Mouse (Mus musculus) neural tube, embryonic 15.5 days (tissue): ENCODE measurements at regions not wholly inside any gene's neighbourhood (a gene's known extent, or its start where the extent isn't known, plus 50 kb on each side); places are given as distances from the start of the nearest gene placed in this dataset.

Experiments used
- ATAC-seq: fragments of 200-750 bp; cut with Nextera tagmentation; 2 replicates; pipeline ENCODE4 v1.8.0; 2017; ENCODE audit warnings: mild to moderate bottlenecking, moderate TSS enrichment, moderate library complexity; ENCODE audit not compliant: low FRiP score
- H3K27ac ChIP-seq: fragments of 300-500 bp; sonication (generic); replicated peaks from 2 replicates; pipeline ENCODE4 v1.5.1; 2015; ENCODE audit warnings: mild to moderate bottlenecking, inconsistent platforms
- H3K27me3 ChIP-seq: fragments of 300-500 bp; sonication (generic); replicated peaks from 2 replicates; pipeline ENCODE4 v1.6.1; 2015; ENCODE audit warnings: inconsistent platforms
- H3K36me3 ChIP-seq: fragments of 300-500 bp; sonication (generic); 2 replicates; pipeline ENCODE4 v1.6.1; 2015; ENCODE audit warnings: inconsistent platforms
- H3K4me1 ChIP-seq: fragments of 300-500 bp; sonication (generic); 2 replicates; pipeline ENCODE4 v1.6.1; 2015; ENCODE audit warnings: inconsistent platforms
- H3K4me2 ChIP-seq: fragments of 300-500 bp; sonication (generic); 2 replicates; pipeline ENCODE4 v1.6.1; 2015; ENCODE audit warnings: inconsistent platforms, mild to moderate bottlenecking, moderate library complexity
- H3K4me3 ChIP-seq: fragments of 300-500 bp; sonication (generic); replicated peaks from 2 replicates; pipeline ENCODE4 v1.5.1; 2015; ENCODE audit warnings: mild to moderate bottlenecking, inconsistent platforms
- H3K9ac ChIP-seq: fragments of 300-500 bp; sonication (generic); replicated peaks from 2 replicates; pipeline ENCODE4 v1.6.1; 2015; ENCODE audit warnings: mild to moderate bottlenecking, inconsistent platforms
- H3K9me3 ChIP-seq: fragments of 300-500 bp; sonication (generic); replicated peaks from 2 replicates; pipeline ENCODE4 v1.6.1; 2016; ENCODE audit warnings: inconsistent platforms
- WGBS: fragments of 180-500 bp; shearing (Covaris S2); methylation state at CpG from one replicate; pipeline ENCODE4 v1.1.7; 2015; ENCODE audit warnings: mixed read lengths; 5-methylcytosine and 5-hydroxymethylcytosine counted together

GRCm38 (mm10) chr3:63638572-63638971 is 154.9 kb upstream of the Gm34302 start:
- no peak overlapping the region for H3K4me3 ChIP-seq
- H3K9me3 ChIP-seq: no peaks in the 10 kb centered on the region
- no peak overlapping the region for H3K4me2 ChIP-seq
- H3K4me1 ChIP-seq: 0 out of 2 replicates have a peak, but pooled peaks cover 4% of the 10 kb centered on the region
- H3K9ac ChIP-seq: no peak overlapping the region
- no peaks in the 10 kb centered on the region for H3K36me3 ChIP-seq
- H3K27ac ChIP-seq: no peak overlapping the region
- no peaks in the 10 kb centered on the region for H3K27me3 ChIP-seq
- 35% methylated on average over 2 of the region's 2 CpGs for WGBS
- ATAC-seq: peak; percentile 63; the same call in 1 of the 2 replicates

GRCm38 (mm10) chr3:63637913-63638312 is 154.2 kb upstream of the Gm34302 start:
- Histone ChIP-seq H3K27me3 (no peaks in the 10 kb centered on the region), H3K9ac (no peak overlapping the region), H3K4me2 (no peak overlapping the region), H3K27ac (no peak overlapping the region), H3K4me3 (no peak overlapping the region), H3K36me3 (no peaks in the 10 kb centered on the region), H3K4me1 (0 out of 2 replicates have a peak, but pooled peaks cover 4% of the 10 kb centered on the region), H3K9me3 (no peaks in the 10 kb centered on the region)
- ATAC-seq: no peak
- 71% methylated on average over 5 of the region's 5 CpGs for WGBS

GRCm38 (mm10) chr3:63627724-63628123 is 144.0 kb upstream of the Gm34302 start:
- H3K27ac ChIP-seq: no peak overlapping the region
- H3K4me1 ChIP-seq: no peaks in the 10 kb centered on the region
- WGBS: 61% methylated on average over 5 of the region's 5 CpGs
- peak; percentile 53; the same call in 1 of the 2 replicates for ATAC-seq
- no peaks in the 10 kb centered on the region for H3K9me3 ChIP-seq
- H3K4me3 ChIP-seq: no peak overlapping the region
- no peaks in the 10 kb centered on the region for H3K36me3 ChIP-seq
- H3K4me2 ChIP-seq: no peak overlapping the region
- no peaks in the 10 kb centered on the region for H3K27me3 ChIP-seq
- H3K9ac ChIP-seq: no peak overlapping the region

- WGBS: 20% methylated on average over 5 of the region's 5 CpGs
- Histone ChIP-seq H3K27ac (no peak overlapping the region), H3K4me1 (peaks cover 4% of the 10 kb centered on the region), H3K9me3 (no peaks in the 10 kb centered on the region), H3K9ac (no peak overlapping the region), H3K4me2 (no peak overlapping the region), H3K27me3 (no peaks in the 10 kb centered on the region), H3K36me3 (no peaks in the 10 kb centered on the region), H3K4me3 (no peak overlapping the region)
- ATAC-seq: peak; percentile 65
These were observed 132.4 kb upstream of the Gm34302 start for GRCm38 (mm10) chr3:63616127-63616526.

- Histone ChIP-seq H3K36me3 (no peaks in the 10 kb centered on the region), H3K27me3 (no peaks in the 10 kb centered on the region), H3K27ac (no peak overlapping the region), H3K9me3 (no peaks in the 10 kb centered on the region), H3K9ac (no peak overlapping the region), H3K4me3 (no peak overlapping the region), H3K4me1 (peaks cover 4% of the 10 kb centered on the region), H3K4me2 (no peak overlapping the region)
- 13% methylated on average over 1 of the region's 1 CpGs for whole genome bisulfite sequencing
- ATAC-seq: peak; percentile 86
These were observed 130.0 kb upstream of the Gm34302 start for GRCm38 (mm10) chr3:63613652-63614051.

- H3K4me1 ChIP-seq: peaks cover 4% of the 10 kb centered on the region
- H3K36me3 ChIP-seq: no peaks in the 10 kb centered on the region
- ATAC-seq: no peak
- H3K9me3 ChIP-seq: no peaks in the 10 kb centered on the region
- no peak overlapping the region for H3K4me2 ChIP-seq
- 42% methylated on average over 3 of the region's 3 CpGs for WGBS
- H3K27me3 ChIP-seq: no peaks in the 10 kb centered on the region
- H3K27ac ChIP-seq: no peak overlapping the region
- H3K4me3 ChIP-seq: no peak overlapping the region
- H3K9ac ChIP-seq: no peak overlapping the region
These were observed 129.2 kb upstream of the Gm34302 start for GRCm38 (mm10) chr3:63612767-63613363.

GRCm38 (mm10) chr3:63610113-63610919 is 126.6 kb upstream of the Gm34302 start:
- 35% methylated on average over 5 of the region's 5 CpGs for WGBS
- Histone ChIP-seq H3K9ac (no peak overlapping the region), H3K36me3 (no peaks in the 10 kb centered on the region), H3K27me3 (no peaks in the 10 kb centered on the region), H3K4me1 (peaks cover 4% of the 10 kb centered on the region), H3K9me3 (no peaks in the 10 kb centered on the region), H3K27ac (0 out of 2 replicates have a peak overlapping the region, but pooled peaks have one; percentile 13), H3K4me3 (no peak overlapping the region), H3K4me2 (no peak overlapping the region)
- ATAC-seq: no peak

- H3K36me3 ChIP-seq: no peaks in the 10 kb centered on the region
- H3K9me3 ChIP-seq: no peaks in the 10 kb centered on the region
- peaks cover 4% of the 10 kb centered on the region for H3K4me1 ChIP-seq
- H3K27me3 ChIP-seq: no peaks in the 10 kb centered on the region
- no peak overlapping the region for H3K4me2 ChIP-seq
- no peak overlapping the region for H3K27ac ChIP-seq
- no peak overlapping the region for H3K4me3 ChIP-seq
- no peak overlapping the region for H3K9ac ChIP-seq
- no peak for ATAC-seq
- WGBS: 27% methylated on average over 17 of the region's 17 CpGs
These were observed 125.9 kb upstream of the Gm34302 start for GRCm38 (mm10) chr3:63609454-63610112.

GRCm38 (mm10) chr3:63582717-63583696 is 99.3 kb upstream of the Gm34302 start:
- 42% methylated on average over 15 of the region's 15 CpGs for WGBS
- Histone ChIP-seq H3K9me3 (no peaks in the 10 kb centered on the region), H3K4me2 (peak overlapping the region; percentile 15; the same call in 1 of the 2 replicates), H3K36me3 (no peaks in the 10 kb centered on the region), H3K9ac (no peak overlapping the region), H3K27me3 (no peaks in the 10 kb centered on the region), H3K4me3 (no peak overlapping the region), H3K27ac (0 out of 2 replicates have a peak overlapping the region, but pooled peaks have one; percentile 13), H3K4me1 (peaks cover 8% of the 10 kb centered on the region)
- peak; percentile 67 for ATAC-seq

GRCm38 (mm10) chr3:63582180-63582579 is 98.5 kb upstream of the Gm34302 start:
- peaks cover 8% of the 10 kb centered on the region for H3K4me1 ChIP-seq
- H3K4me2 ChIP-seq: no peak overlapping the region
- no peaks in the 10 kb centered on the region for H3K36me3 ChIP-seq
- no peak overlapping the region for H3K9ac ChIP-seq
- 41% methylated on average over 6 of the region's 6 CpGs for WGBS
- no peaks in the 10 kb centered on the region for H3K27me3 ChIP-seq
- no peaks in the 10 kb centered on the region for H3K9me3 ChIP-seq
- H3K27ac ChIP-seq: no peak overlapping the region
- no peak overlapping the region for H3K4me3 ChIP-seq
- ATAC-seq: no peak
